30 mouse cellular contexts compared by ENCODE assay signal in the genomic region with DNA sequence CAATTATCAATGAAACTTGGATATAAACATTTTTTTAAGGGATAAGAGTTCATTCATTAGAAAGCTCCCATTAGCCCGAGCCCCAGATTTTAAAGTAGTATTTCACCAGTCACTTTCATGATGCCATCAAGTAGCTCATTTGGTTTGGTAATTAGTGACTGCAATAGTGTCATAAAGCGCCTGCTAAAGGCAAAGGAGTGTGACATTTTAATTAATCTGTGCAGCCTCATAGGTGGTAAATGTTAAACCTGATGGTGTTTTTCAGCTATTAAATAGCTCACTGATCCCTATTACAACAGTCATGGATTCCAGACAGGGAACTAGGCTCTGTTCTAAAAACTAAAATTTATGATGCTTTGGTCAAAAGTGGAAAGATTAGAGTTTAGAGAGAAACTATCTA. TPM values are rescaled to one million over a fixed set of nuclear protein-coding genes. Genes with fewer than 3 reads are reported as not detected.
"Had no signal": no experiment of that assay in that cellular context is flagged by ENCODE, and none has a peak within 500 bp of the region (broad histone marks: within the 10 kb centered on the region; RNA-seq: fewer than 3 reads in every experiment).

No protein-coding gene starts in this region.

- H3K27ac ChIP-seq: heart, embryonic 10.5 days; hindbrain, embryonic 10.5 days; hindbrain, embryonic 12.5 days; hindbrain, embryonic 14.5 days; intestine, embryonic 15.5 days; kidney, embryonic 15.5 days; kidney, postnatal 0 days; limb, embryonic 13.5 days; limb, embryonic 15.5 days; liver, embryonic 12.5 days had no signal

- H3K4me1 ChIP-seq: intestine, embryonic 15.5 days; limb, embryonic 13.5 days; liver, embryonic 12.5 days had no signal

- ATAC-seq: hindbrain, embryonic 16.5 days; inflammation-experienced regulatory T-cells, adult 6 months; intestine, embryonic 15.5 days; intestine, postnatal 0 days; liver, embryonic 12.5 days had no signal

- H3K4me3 ChIP-seq: heart, embryonic 10.5 days; heart, embryonic 12.5 days; hindbrain, embryonic 10.5 days; hindbrain, embryonic 12.5 days; intestine, embryonic 15.5 days; kidney, embryonic 15.5 days; limb, embryonic 13.5 days; limb, embryonic 15.5 days; liver, embryonic 12.5 days had no signal

- H3K36me3 ChIP-seq: hindbrain, embryonic 10.5 days; hindbrain, embryonic 12.5 days; intestine, embryonic 15.5 days; kidney, embryonic 15.5 days; limb, embryonic 13.5 days; limb, embryonic 15.5 days; liver, embryonic 12.5 days had no signal

- H3K9me3 ChIP-seq: heart, embryonic 10.5 days; heart, embryonic 12.5 days; hindbrain, embryonic 10.5 days; hindbrain, embryonic 12.5 days; intestine, embryonic 15.5 days; kidney, embryonic 15.5 days; limb, embryonic 13.5 days; limb, embryonic 15.5 days; liver, embryonic 12.5 days had no signal

- H3K9ac ChIP-seq: heart, embryonic 12.5 days; hindbrain, embryonic 12.5 days; hindbrain, embryonic 14.5 days; intestine, embryonic 15.5 days; kidney, embryonic 15.5 days; limb, embryonic 13.5 days; limb, embryonic 15.5 days; liver, embryonic 12.5 days had no signal

- H3K4me2 ChIP-seq: heart, embryonic 12.5 days; hindbrain, embryonic 12.5 days; hindbrain, embryonic 14.5 days; intestine, embryonic 15.5 days; kidney, embryonic 15.5 days; limb, embryonic 13.5 days; limb, embryonic 15.5 days; liver, embryonic 12.5 days had no signal

- DNase-seq: gastrocnemius, postnatal 14 days; heart, adult 18-20 months; heart, postnatal 10 days; heart, postnatal 4 days; kidney, adult 18-20 months; kidney, adult 9 months; kidney, postnatal 14 days; kidney, postnatal 36 days; layer of hippocampus, adult 9-11 months; layer of hippocampus, postnatal 36 days; left cerebral cortex, postnatal 4 days had no signal

- H3K27me3 ChIP-seq: heart, embryonic 12.5 days; hindbrain, embryonic 12.5 days; intestine, embryonic 15.5 days; kidney, embryonic 15.5 days; limb, embryonic 13.5 days; limb, embryonic 15.5 days; liver, embryonic 12.5 days had no signal

RNA-seq across cellular contexts. Expression of gene Khdc1b, which starts 23.9 kb away (rescaled TPM):
- polyA plus RNA-seq: heart, embryonic 12.5 days; heart, embryonic 14.5 days; hindbrain, embryonic 10.5 days; hindbrain, embryonic 16.5 days; intestine, embryonic 15.5 days; kidney, embryonic 15.5 days; large intestine, adult 2 months; limb, embryonic 11.5 days; limb, embryonic 15.5 days; liver, adult 2 months; liver, embryonic 12.5 days had no signal

RNA-seq across cellular contexts. Expression of gene Khdc1c, which starts 39.1 kb away (rescaled TPM):
- polyA plus RNA-seq: heart, embryonic 10.5 days; heart, embryonic 12.5 days; heart, embryonic 14.5 days; heart, embryonic 16.5 days; hindbrain, embryonic 10.5 days; hindbrain, embryonic 12.5 days; hindbrain, embryonic 14.5 days; hindbrain, embryonic 16.5 days; inflammation-experienced regulatory T-cells, adult 6 months; intestine, embryonic 15.5 days; intestine, postnatal 0 days; kidney, embryonic 15.5 days; kidney, postnatal 0 days; large intestine, adult 2 months; limb, embryonic 11.5 days; limb, embryonic 13.5 days; limb, embryonic 15.5 days; liver, adult 2 months; liver, embryonic 12.5 days had no signal

RNA-seq across cellular contexts. Expression of gene Khdc1a, which starts 57.8 kb away (rescaled TPM):
- polyA plus RNA-seq: heart, embryonic 10.5 days; heart, embryonic 12.5 days; heart, embryonic 14.5 days; hindbrain, embryonic 10.5 days; hindbrain, embryonic 12.5 days; hindbrain, embryonic 14.5 days; hindbrain, embryonic 16.5 days; intestine, embryonic 15.5 days; intestine, postnatal 0 days; kidney, embryonic 15.5 days; kidney, postnatal 0 days; large intestine, adult 2 months; limb, embryonic 11.5 days; limb, embryonic 13.5 days; limb, embryonic 15.5 days; liver, adult 2 months; liver, embryonic 12.5 days had no signal
